Mouse (Mus musculus) cortical plate, adult 2 months (tissue): Measurements from ENCODE around the gene Mst1. TPM values are rescaled to one million over a fixed set of nuclear protein-coding genes. Genes with fewer than 3 reads are reported as not detected.

Experiments
- H3K27ac ChIP-seq: fragments of 200-500 bp; 2 replicates; pipeline ENCODE4 v1.5.1; 2012; ENCODE audit warnings: low read length, control low read depth, inconsistent platforms; ENCODE audit not compliant: insufficient read depth
- H3K4me1 ChIP-seq: fragments of 200-500 bp; 2 replicates; pipeline ENCODE4 v1.6.1; 2011; ENCODE audit warnings: low read length; ENCODE audit not compliant: control insufficient read depth, insufficient read depth
- H3K4me3 ChIP-seq: fragments of 200-500 bp; 2 replicates; pipeline ENCODE4 v1.5.1; 2011; ENCODE audit warnings: mild to moderate bottlenecking, low read length, control low read depth; ENCODE audit not compliant: insufficient read depth
- CTCF ChIP-seq: fragments of 200-500 bp; IDR thresholded peaks from 2 replicates; pipeline ENCODE4 v1.5.1; 2011; ENCODE audit warnings: mild to moderate bottlenecking, control low read depth, low read length; ENCODE audit not compliant: insufficient read depth; ENCODE audit errors: extremely low read depth
- POLR2A ChIP-seq: fragments of 200-500 bp; IDR thresholded peaks from 2 replicates; pipeline ENCODE4 v1.6.1; 2011; ENCODE audit warnings: mild to moderate bottlenecking, low read length, control low read depth; ENCODE audit not compliant: insufficient read depth; ENCODE audit errors: extremely low read depth
- polyA plus RNA-seq: library from polyadenylated mRNA; depleted of rRNA; stranded (reverse); fragments of >200 nt; gene quantifications from 2 replicates; pipeline ENCODE4 v1.2.3, GENCODE M21; 2012

Gene Mst1
- polyA plus RNA-seq, 1 experiment, result 0.10 TPM

DNA sequence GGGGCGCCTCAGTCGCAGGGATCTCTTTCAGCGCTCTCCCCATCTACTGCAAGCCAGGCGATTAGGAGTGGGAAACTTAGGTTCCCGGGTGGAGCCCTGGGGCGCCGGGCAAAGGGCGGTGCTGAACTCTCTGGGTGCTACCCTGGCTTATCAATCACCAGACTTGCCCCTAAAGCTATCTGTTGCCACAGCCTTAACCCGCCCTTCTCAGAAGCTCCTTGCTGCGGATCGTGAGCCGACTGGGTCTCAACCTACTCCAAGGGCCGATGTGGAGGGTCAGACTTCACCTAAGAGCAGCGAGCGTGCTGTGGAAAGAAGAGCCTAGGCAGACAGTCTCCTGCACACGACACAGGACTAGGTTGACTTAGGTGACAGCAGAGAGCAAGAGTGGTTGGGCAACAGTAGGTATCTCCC, 14.8 kb downstream of the Mst1 start:
- Histone ChIP-seq H3K27ac (no peak overlapping the region), H3K4me3 (peak overlapping the region; percentile 31; the same call in 1 of the 2 replicates), H3K4me1 (peaks cover 4% of the 10 kb centered on the region; the same call in 1 of the 2 replicates)
- TF ChIP-seq POLR2A (no peak), CTCF (no peak)

DNA sequence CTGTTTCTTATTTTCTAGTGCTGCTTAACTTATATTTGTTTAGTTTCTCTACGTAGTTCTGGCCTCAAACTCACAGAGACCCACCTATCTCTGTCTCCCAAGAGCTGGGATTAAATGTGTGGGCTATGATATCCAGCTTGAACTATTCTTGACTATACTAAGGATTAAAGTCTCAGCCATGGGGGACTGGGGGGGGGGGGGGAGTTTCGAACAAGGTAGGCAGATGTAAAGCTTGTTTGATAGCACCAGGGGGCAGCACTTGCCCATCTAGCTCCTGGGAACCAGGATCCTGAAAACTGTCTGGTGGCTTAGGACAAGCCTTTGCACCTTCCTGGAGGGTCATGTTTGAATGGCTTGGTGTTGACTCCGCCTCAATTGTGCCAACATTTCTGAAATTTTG, 15.3 kb downstream of the Mst1 start:
- no peak overlapping the region for H3K27ac ChIP-seq

DNA sequence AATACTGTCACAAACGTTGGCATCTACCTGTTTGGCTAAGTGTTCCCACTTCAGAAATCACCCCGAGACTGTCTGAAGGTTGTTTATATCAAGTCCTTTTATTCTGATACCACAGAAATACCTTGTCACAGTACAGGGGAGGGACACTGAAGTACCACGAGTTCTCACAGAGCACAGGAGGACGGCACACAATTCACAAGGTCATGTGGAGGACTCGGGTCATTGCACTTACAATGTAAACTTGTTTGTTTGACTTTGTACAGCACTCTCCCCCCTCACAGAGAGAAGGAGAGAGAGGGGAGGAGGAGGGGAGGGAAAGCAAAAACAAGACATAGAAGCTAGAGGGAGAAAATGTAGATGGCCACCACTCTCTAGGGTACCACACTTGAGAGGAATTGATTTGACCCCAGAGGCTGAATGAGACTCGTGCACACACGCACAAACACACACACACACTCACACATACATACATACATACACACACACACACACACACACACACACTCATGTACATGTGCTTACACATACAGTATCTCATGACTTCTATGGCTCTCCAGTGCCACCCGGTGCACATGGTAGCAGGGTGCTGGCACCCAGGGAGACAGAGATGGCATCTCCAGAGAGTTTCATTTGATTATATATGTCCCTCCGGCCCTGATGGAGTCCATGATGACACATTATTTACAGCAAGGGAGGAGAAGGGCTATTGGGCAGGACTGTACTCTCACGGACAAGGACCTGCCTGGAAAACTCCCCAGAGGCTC, 15.9 kb downstream of the Mst1 start:
- Histone ChIP-seq H3K4me1 (peaks cover 4% of the 10 kb centered on the region; the same call in 1 of the 2 replicates), H3K4me3 (no peak overlapping the region), H3K27ac (no peak overlapping the region)
- no peak for TF ChIP-seq CTCF

More for the DNA sequence above, 15.3 kb downstream of the Mst1 start:
- Histone ChIP-seq H3K4me1 (peaks cover 4% of the 10 kb centered on the region; the same call in 1 of the 2 replicates), H3K4me3 (no peak overlapping the region; the same call in 1 of the 2 replicates)
- TF ChIP-seq CTCF, result peak; percentile 74
- TF ChIP-seq POLR2A, result no peak

DNA sequence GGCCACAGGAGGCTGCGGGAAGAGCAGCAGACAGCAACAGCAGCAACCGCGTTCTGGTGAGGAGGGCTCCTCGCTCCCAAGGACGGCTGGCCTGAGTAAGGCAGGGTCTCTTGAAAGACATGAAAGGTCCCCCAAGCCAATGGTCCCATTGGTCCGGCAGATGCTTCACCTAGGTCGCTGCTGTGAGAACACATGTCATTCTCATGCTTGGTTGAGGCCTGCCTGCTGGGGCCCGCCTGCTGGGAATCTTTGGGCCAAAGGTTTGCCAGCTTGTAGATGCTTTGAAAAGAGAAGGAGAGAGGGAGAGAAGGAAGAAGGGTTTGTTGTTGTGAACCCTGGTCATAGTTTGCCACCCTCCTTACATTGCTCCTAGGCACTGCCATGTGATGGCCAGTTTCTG, 19.4 kb downstream of the Mst1 start:
- Histone ChIP-seq H3K4me1 (peaks cover 4% of the 10 kb centered on the region; the same call in 1 of the 2 replicates), H3K27ac (no peak overlapping the region), H3K4me3 (no peak overlapping the region)
- TF ChIP-seq POLR2A (no peak), CTCF (no peak)

DNA sequence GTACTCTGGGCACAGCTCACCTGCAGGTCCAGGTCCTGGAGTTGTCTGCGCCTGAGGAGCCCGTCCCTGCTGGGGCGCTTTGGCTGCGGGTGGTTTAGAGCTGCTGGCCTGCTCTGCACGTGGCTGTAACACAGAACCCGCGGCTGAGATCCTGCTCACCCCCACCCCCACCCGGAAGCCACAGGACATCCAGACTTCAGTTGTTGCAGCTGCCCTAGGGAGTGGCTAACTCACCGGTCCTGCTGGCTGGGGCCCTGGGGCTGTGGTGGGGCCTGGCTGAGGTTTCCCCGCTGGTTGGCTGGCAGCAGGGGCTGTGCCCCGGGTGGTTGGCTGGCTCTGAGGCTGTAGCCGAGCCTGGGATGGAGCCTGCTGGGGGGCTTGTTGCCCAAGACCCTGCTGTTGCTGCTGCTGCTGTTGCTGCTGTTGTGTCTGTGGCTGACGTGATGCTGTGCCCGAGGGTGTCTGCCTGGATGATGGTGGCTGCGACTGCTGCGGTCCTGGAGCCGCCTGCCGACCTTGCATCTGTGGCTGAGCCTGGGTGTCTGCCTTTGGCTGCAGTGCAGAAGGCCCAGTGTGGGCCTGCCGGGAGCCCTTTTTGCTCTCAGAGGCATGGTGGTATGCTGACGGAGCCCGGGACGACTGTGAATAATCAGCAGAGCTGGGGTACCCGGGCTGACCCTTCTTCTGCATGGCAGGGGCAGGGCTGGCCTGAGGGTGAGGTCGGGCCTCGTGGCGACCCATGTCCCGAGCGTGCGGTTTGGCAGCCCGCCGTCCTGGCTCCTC, 24.7 kb downstream of the Mst1 start:
- H3K27ac ChIP-seq, result no peak overlapping the region
- H3K4me3 ChIP-seq, result no peak overlapping the region
- peaks cover 2% of the 10 kb centered on the region; the same call in 1 of the 2 replicates for H3K4me1 ChIP-seq
- TF ChIP-seq POLR2A, result no peak
- TF ChIP-seq CTCF, result no peak

DNA sequence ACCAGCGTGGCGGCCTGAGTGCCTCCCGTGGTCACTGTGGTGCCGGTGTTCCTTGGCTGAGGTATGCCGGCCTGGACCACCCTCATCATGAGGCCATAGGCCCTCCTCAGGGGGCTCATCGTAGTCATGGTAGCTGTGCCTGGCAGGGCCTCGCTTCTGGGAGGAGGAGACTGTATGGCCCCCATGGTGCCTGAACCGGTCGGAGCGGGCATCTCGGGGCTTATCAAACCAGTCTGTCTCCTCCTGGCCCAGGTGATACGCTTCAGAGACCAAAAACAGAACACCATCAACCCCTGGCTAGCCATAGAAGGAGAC, 25.3 kb downstream of the Mst1 start:
- TF ChIP-seq CTCF, result no peak
- TF ChIP-seq POLR2A, result no peak
- Histone ChIP-seq H3K4me3 (no peak overlapping the region), H3K27ac (no peak overlapping the region), H3K4me1 (peaks cover 2% of the 10 kb centered on the region; the same call in 1 of the 2 replicates)

DNA sequence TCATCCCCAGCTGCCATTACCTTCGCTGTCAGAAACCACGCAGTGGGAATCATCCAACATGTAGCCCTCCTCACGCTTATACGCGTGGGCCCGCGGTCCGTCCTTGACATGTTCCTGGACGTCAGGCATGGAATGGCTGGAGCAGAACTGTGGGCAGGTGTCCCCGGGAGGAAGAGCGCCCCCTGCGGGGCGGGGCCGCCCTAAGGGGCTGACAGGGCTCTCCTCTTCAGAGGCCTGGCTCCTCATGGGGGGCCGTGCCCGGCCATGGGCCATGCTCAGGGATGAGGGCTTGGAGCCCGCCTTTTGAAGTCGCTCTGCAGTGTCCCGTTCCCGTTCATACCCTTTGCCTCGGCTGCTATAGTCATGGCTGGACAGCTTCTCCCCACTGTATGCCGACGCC, 25.9 kb downstream of the Mst1 start:
- H3K27ac ChIP-seq, result no peak overlapping the region
- H3K4me1 ChIP-seq, result peaks cover 2% of the 10 kb centered on the region; the same call in 1 of the 2 replicates
- TF ChIP-seq POLR2A, result no peak
- TF ChIP-seq CTCF, result no peak
- no peak overlapping the region for H3K4me3 ChIP-seq

DNA sequence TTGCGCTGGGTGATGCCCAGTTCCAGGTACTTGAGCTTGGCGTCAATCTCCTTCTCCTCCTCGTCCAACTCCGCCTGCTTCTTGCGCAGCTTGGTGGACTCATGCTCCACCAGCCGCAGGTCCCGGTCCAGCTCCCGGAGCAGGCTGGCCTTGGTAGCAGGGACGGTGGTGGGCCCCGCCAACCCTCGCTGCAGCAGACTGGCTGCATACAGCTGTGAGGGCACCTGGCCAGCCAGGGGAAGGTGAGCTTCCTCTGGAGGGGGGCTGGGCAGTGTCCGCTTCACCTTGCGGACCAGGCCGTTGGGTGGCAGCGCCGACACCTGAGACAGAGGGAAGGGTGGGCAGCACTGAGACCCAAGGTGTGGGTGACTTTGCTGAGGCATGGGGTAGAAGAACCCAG, 27.6 kb downstream of the Mst1 start:
- no peak overlapping the region for H3K4me3 ChIP-seq
- no peak overlapping the region for H3K27ac ChIP-seq
- peaks cover 2% of the 10 kb centered on the region; the same call in 1 of the 2 replicates for H3K4me1 ChIP-seq
- TF ChIP-seq POLR2A (no peak), CTCF (no peak)

DNA sequence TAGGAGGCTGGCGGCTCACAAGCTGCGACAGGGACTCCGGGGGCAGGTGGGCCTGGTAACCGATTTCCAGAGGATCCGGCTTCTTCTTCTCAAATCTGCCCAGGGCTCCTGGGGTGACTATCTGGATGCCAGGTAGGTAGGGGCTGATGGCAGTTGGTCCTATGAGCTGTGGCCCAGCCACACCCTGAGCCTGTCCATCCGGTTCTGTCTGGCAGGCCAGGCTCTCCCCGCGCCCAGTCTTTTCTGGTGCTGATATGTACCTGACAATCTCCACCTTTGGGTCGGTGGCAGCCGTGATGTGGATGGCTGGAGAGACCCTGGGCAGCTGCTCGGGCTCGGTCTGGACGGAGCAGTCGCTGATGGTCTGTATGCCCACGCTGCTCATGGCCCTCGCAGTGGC, 29.9 kb downstream of the Mst1 start:
- peaks cover 2% of the 10 kb centered on the region; the same call in 1 of the 2 replicates for H3K4me1 ChIP-seq
- no peak overlapping the region for H3K4me3 ChIP-seq
- no peak for TF ChIP-seq CTCF
- no peak overlapping the region for H3K27ac ChIP-seq
